Mouse (Mus musculus): ENCODE measurements around the gene Uap1.

The Uap1 gene

GRCm38 (mm10) chr1:170164053-170164614, 10.6 kb downstream of the Uap1 start:
- no peak for DNase-seq

GRCm38 (mm10) chr1:170163398-170163943, 11.3 kb downstream of the Uap1 start:
- DNase-seq, result no peak

- no peak for DNase-seq
Measured at GRCm38 (mm10) chr1:170161852-170162251, 12.9 kb downstream of the Uap1 start.

- DNase-seq, result no peak
Measured at GRCm38 (mm10) chr1:170160397-170160938, 14.3 kb downstream of the Uap1 start.

- no peak for DNase-seq
Measured at GRCm38 (mm10) chr1:170159707-170160106, 15.1 kb downstream of the Uap1 start.

- peak; percentile 22 for DNase-seq
Measured at GRCm38 (mm10) chr1:170155761-170156160, 19.0 kb downstream of the Uap1 start.

- DNase-seq, result no peak
Measured at GRCm38 (mm10) chr1:170155298-170155697, 19.5 kb downstream of the Uap1 start.

- DNase-seq, result no peak
Measured at GRCm38 (mm10) chr1:170153986-170154385, 20.8 kb downstream of the Uap1 start.

GRCm38 (mm10) chr1:170152552-170152951, 22.2 kb downstream of the Uap1 start:
- DNase-seq, result no peak

- DNase-seq, result peak; percentile 17
Measured at GRCm38 (mm10) chr1:170150870-170151269, 23.9 kb downstream of the Uap1 start.

- DNase-seq, result no peak
Measured at GRCm38 (mm10) chr1:170149756-170150155, 25.0 kb downstream of the Uap1 start.

GRCm38 (mm10) chr1:170148536-170148935, 26.2 kb downstream of the Uap1 start:
- DNase-seq, result no peak

- DNase-seq, result no peak
Measured at GRCm38 (mm10) chr1:170147651-170148448, 26.9 kb downstream of the Uap1 start.

GRCm38 (mm10) chr1:170145606-170146005, 29.2 kb downstream of the Uap1 start:
- no peak for DNase-seq

- DNase-seq, result no peak
Measured at GRCm38 (mm10) chr1:170142256-170142871, 32.4 kb downstream of the Uap1 start.

- DNase-seq, result no peak
Measured at GRCm38 (mm10) chr1:170141626-170142025, 33.1 kb downstream of the Uap1 start.

GRCm38 (mm10) chr1:170136351-170137009, 38.3 kb downstream of the Uap1 start:
- DNase-seq, result peak; percentile 73

GRCm38 (mm10) chr1:170134264-170134663, 40.5 kb downstream of the Uap1 start:
- no peak for DNase-seq

GRCm38 (mm10) chr1:170130962-170131361, 43.8 kb downstream of the Uap1 start:
- no peak for DNase-seq

- DNase-seq, result no peak
Measured at GRCm38 (mm10) chr1:170124644-170125043, 50.1 kb downstream of the Uap1 start.

- DNase-seq, result no peak
Measured at GRCm38 (mm10) chr1:170113616-170114015, 61.1 kb downstream of the Uap1 start.

- DNase-seq, result no peak
Measured at GRCm38 (mm10) chr1:170112261-170112660, 62.5 kb downstream of the Uap1 start.

GRCm38 (mm10) chr1:170111651-170112226, 63.0 kb downstream of the Uap1 start:
- DNase-seq, result peak; percentile 67

Data from cerebellum, adult 9-10 months (tissue).